Mouse (Mus musculus) heart, adult 18-20 months (tissue): ENCODE measurements around the gene Snrpf. TPM values are rescaled to one million over a fixed set of nuclear protein-coding genes. Genes with fewer than 3 reads are reported as not detected.

Source experiments
- DNase-seq, 2 experiments: peaks; one replicate each; pipeline ENCODE4 v3.0.0; 2021 to 2022; ENCODE audit warnings: mixed read lengths in 1 of 2
- long read RNA-seq, 2 experiments: library from polyadenylated mRNA; stranded (forward); transcript quantifications; one replicate each; pipeline ENCODE4 v2.0.0; 2021
- total RNA-seq, 2 experiments: library from RNA; stranded (reverse); gene quantifications; 2 replicates each; pipeline ENCODE4 v1.2.3; 2021

The Snrpf gene
- total RNA-seq = 10 to 100 TPM in 1 of 2 experiments, 1 to 10 TPM in 1; 9.3 to 10.8 TPM
- long read RNA-seq, experiment 1, transcript Snrpf-201 (4 exons, 861 nt) = major isoform, 41 of 55 reads
- long read RNA-seq, experiment 1, partial matches to known transcripts = 14 of 55 reads
- long read RNA-seq, experiment 1, other reads (novel, unspliced or antisense) = 0 of 55 reads
- long read RNA-seq, experiment 2, transcript Snrpf-201 (4 exons, 861 nt) = major isoform, 41 of 55 reads
- long read RNA-seq, experiment 2, partial matches to known transcripts = 14 of 55 reads
- long read RNA-seq, experiment 2, other reads (novel, unspliced or antisense) = 0 of 55 reads

DNA sequence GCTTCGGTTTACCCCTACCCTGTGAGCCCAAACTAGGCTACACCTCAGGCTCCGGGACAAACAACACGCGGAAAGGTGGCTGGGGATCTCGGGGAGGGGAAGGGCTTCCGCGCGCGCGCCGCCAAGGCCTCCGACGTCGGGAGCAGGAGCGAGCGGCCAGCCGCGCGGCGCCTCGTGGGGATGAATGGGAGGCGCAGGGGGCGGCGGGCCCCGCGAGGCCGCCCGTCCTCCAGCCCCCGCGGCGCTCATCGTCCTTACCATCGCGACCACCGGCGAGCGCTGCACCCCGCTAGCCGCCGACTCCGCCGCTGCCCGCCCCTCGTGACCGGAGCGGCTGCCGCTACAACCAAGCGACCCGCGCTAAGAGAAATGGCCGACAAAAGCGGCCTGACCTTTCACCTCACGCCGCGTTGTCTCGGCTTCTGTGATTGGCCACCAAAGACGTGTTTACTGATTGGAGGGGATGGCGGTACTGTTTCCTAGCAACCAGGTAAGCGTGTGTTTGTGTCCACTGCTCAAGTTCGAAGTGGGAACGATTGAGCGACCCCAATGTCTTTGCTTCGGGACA lies at the start of gene Snrpf:
Gene Snrpf (minus strand): TSS at position 426 of the 568 bp plus-strand sequence.
- peak; percentile 94 to 98 for DNase-seq

DNA sequence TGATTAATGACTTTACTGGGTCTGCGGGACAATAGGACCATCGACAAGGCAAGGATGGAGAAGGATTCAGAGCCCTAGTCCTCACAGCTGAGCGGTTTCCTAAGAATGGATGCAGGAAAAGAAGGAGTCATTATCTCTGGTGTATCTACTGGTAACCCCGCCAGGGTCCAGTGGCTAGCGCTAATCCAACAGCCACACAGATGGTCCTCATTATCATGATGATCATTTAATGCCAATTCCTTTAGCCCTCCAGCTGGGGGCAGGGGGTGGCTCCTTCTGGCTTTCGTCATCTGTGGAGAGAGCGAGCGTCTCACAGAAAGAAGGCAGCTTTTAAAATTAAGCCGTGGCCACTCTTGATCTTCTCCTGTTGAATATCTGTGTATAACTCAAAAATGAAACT lies 46.4 kb upstream of the Snrpf start:
- DNase-seq = no peak

DNA sequence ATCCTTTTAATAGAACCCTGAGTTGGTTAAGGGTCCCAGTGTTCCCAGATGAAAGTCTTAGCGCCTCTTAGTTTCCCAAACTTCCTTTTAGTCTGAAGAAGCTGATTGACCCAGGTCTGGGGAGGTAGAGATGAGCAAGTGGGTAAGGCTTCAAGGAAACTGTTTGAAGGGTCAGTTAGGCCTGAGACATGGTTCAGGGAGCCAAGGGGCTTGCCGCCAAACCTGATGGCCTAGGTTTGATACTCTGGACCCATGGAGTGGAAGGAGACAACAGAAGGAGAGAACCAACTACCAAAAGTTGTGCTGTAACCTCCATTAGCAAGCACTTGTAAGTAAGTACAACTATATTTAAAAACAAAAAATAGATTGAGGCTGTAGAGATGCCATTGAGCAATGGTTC lies 44.5 kb upstream of the Snrpf start:
- DNase-seq = no peak

DNA sequence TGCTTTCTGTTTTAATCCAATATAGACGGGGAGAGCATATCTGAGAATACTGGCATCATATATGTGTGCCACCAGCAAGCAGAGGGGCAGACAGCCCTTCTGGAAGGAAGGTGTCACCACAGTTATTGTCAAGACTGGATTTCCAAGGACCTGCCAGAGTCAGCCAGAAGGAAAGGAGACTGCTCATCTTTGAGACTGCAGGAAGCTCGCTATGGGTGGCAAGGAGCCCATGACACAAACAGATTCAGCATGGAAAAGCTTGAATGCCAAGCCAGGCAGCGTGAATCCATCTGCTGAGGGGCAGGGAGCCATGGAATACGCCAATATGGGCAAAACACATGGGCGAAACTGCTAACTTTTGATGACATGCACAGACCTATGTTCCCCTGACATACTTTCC lies 44.1 kb upstream of the Snrpf start:
- no peak for DNase-seq

DNA sequence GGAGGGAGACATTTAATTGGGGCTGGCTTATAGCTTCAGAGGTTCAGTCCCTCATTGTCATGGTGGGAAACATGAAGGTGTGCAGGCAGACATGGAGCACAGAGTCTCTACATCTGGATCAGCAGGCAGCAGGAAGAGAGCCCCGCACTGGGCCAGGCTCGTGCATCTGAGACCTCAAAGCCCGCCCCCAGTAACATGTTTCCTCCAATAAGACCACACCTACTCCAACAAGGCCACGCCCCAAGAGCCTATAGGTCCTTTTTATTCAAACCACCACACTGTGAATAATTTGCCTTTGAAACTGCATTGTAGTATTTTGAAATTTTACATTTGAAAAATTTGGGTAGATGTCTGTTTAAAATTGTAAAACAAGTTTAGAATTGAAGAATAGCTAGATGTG lies 42.6 kb upstream of the Snrpf start:
- no peak for DNase-seq

DNA sequence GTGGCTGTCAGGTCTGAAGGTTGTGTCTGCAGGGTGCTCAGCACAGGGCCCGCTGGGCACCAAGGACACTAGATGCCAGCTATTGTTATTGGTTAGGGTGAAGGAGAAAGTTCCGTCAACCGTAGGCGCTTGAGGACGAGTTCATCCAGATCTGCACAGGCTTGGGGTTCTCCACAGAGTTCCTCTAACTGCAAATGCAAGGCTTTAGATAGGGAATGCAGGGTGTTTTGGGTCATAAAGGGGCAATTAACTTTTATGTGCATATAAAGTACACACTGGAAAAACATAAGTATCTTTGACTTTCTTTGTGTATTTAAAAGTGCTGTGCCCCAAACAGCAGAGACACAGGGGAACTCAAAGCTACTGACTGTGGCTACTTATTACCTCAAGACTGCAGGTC lies 40.8 kb upstream of the Snrpf start:
- no peak for DNase-seq

DNA sequence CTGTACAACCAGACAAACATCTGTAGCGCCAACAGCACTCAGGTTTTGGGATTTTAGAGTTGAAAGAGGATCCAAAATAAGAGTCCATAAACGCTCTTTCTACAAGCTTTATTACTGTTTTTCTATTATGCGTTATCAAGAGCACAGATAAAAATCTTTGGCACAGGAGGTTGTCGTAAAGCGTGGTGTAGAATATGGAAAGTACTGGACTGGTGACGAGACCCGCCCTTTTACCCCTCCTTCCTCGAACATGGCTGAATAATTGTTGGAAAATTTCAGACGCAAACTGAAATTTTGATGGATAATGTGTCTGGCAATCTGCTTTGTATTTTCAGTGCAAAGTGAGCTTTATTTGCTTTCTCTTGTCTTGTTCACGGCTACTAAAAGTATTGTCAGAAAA lies 34.6 kb upstream of the Snrpf start:
- no peak for DNase-seq

DNA sequence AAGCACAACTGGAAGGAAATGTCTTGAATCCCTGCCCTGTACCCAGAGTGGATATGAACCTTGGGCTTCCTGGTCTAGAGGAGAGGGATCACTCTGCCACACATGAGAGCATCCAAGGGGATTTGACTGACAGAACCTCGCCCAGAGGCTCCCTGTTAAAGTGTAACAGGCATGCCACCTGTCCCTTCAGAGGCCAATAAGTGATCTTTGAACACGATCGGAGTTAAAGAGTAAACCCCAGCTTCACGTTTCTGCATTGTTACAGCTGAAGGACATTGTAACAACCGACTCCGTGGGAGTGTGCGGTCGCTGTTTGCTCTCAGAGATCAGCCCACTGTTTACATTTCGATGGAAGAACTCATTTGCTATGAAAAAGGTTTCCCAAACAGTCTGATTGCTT lies 34.2 kb upstream of the Snrpf start:
- no peak for DNase-seq

DNA sequence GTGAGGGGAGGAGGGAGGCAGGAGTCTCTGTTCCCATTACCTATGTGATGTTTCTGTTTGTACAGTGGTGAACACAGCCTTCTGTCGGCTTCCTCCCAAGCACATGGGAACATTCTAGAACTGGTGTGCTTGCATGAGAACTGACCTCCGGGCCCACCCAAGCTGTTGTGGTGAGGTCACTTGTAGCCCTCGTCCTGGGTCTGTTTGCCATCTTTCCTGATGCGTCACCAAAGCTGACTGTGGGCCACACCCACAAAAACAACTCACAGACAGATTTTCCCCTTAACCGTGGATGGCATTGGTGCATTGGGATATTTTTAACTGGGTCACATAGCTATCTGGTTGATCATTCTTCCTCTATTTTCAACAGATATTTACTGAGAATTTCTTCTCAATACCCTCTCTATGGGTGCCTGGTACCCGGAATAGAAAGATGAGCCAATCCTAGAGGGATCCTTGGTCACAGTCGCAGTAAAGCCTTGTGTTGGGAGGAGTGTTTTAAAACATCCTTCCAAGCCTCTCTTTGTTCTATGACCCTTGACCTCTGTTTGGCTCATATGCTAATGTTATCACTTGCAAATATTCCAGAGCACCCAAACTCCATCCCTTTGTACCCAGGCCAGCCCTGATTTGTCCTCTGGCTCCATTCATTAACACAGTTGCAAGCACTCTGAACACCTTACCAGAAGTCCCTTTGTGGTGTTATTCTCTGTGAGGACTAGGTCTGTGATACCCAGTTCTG lies 31.1 kb upstream of the Snrpf start:
- DNase-seq = peak; percentile 16 to 46

DNA sequence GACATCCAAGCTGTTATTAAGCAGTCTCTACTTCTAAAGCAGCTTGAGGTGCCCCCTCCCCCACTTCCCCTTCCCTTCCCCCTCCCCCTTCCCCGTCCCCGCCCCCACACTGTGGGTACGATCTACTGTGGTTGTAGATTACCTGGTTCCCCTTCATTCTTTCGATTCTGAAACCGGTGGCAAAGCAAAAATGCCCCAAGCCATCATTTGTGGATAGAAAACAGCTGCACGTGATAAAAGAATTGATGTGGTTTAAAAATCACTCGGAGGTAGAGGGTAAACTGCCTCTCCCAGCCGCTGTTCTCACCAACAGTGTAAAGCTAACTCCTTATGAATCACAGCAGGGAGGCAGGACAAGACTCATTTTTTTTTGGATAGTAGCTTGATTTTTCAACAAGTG lies 25.3 kb upstream of the Snrpf start:
- no peak for DNase-seq

DNA sequence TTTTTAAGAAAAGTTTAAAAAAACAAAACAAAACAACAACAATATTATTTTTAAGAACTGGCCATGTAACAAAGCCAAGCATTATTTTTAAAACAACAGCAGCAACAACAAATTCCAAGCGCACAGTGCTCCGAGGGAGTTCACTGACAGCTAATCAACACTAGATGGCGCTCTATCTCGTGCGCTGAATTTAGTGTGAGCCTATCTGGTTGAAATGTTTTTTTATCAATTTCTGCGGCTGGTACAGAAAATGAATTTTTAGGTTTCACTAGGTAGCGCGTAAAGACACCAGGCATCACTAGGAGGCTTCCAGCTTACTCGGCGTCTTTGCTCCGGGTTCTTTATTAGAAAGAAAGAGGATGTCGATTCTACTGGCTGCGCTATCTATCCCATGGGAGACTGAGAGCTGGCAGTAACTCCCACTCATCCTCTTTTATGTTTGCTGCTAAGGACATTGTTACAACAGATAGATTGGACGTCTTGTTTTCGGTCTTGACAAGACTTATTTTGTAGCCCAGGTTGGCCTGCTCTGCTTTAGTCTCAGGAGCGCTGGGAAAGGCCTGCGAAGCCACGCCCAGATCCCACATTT lies 22.0 kb upstream of the Snrpf start:
- peak; percentile 12 to 70 for DNase-seq

DNA sequence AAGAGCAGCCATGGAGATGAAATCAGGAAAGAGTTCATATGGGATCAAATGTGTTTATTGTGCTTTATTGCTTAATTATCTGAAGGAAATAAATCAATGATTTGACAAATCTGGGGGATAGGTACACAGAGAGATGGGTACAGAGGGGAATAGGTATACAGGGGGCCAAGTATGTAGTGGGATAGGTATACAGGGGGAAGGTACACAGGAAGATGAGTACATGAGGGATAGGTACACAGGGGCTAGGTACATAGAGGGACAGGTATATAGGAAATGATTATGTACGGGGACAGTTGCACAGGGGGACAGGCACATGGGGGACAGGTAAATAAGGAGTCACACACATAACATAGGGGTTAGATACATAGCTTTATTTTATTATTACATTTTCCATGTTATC lies 21.4 kb upstream of the Snrpf start:
- DNase-seq = no peak

DNA sequence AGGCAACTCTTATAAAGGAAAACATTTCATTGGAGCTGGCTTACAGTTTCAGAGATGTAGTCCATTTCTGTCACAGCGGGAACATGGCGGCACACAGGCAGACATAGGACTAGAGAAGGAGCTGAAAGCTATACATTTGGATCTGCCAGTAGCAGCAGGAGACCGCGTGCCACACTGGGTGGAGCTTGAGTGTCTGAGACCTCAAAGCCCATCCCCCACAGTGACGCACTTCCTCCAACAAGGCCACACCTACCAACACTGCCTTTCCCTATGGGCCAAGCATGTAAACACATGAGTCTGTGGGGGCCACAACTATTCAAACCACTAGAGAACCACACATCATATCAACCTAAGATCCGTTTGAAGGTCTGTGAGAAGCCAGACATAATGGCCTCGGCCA lies 19.7 kb upstream of the Snrpf start:
- no peak for DNase-seq

DNA sequence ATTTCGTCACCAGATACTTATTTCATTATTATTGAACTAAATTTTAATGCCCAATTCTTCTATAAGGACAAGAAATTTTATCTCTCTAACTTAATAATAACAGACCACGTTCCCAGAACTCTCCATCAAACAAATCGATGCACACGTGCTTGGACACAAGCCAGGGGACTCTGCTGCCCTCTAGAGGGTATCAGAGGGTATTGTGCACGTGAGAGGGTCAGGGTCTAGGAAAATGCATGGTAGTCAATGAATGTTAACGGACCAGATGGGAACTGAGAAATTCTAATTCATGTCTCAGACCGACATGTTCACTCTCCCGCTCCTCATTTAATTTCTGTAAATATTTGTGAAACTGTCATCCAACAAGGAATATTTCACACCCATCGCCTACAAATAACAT lies 18.5 kb upstream of the Snrpf start:
- DNase-seq = no peak

DNA sequence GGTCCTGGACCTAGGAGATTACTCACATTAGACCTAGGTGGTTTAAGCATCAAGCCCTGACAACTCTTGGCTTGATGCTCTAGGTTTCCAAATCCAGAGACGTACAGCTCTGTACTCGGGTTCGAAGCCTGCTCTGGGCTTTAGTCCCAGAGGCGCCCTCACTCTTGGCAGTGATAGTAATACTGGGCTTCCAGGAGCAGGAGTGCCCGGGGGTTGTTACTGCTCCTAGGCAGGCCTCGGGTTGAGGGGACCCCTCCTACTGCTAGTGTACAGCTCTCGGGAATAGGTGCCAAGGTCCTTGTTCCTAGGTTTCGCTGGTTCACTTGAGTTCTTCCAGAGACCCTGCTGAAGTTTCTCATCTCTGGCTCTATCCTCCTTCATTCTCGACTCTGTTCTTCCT lies 16.8 kb upstream of the Snrpf start:
- DNase-seq = no peak

DNA sequence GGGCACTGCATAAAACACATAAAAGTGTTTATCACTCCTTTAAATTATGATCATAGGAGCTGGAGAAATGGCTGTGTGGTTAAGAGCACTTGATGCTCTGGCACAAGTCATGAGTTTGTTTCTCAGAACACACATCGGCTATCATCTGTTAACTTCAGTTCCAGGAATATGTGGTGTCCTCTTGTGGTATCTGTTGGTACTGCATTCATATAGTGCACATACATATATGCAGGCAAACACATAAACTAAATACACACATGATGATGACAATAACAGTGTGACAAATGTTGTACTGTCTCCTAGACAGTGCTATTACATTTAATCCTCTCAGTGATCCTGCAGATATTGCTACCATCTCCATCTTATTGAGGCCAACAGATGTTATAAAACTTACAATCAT lies 13.8 kb upstream of the Snrpf start:
- no peak for DNase-seq

DNA sequence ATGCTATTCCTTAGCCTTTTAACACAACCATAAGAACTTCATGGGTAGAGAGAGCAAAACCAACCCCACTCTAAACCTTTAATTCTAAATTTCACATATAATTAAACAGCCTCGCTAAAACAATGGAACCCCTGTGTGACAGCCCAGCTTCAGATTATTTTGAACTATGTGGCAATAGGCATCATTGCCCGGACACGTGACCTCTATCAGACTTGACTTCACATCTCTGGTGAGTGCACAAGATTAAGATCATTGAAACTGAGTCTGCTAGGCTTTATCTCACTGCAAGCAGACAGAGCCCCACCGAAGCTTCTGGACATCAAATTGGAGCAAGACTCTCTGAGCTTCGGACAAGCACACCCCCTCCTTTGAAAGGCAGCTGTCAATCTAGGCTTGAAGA lies 12.8 kb upstream of the Snrpf start:
- no peak for DNase-seq

DNA sequence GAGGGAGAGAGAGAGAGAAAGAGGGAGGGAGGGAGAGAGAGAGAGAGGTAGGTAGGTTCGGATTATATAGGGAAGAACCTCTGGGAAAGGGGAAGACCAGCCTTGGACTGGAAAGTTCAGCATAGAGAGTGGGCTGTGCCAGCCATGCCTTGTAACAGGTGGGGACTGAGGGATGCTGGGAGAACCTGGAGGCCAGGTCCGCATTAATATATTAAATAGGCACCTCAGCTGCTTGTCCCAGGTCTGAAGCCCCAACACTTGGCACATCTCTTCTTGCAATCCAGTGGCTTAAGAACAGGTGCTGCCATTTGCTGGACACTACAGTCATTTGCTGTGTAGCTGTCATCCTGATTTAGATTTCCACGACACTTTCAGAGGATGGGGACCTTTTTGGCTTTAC lies 7.1 kb upstream of the Snrpf start:
- DNase-seq = no peak

DNA sequence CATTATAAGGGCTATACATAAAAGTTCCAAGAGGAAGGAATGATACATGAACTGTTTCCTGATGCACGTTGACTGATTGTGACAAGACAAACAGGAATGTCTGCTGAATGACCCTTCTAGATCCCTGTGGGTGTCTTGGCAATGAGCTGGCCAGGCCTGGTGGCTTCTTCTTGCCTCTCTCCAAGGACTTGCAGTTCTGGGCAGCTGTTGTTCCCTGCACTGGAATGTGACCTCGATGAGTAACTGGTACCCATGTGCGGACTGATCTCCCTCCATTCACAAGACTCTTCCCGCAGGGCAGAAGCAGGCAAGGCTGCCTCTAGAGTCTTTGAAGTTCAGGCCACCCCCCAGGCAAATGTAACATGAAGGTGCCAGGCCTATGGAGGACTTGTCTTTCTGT lies 6.3 kb upstream of the Snrpf start:
- no peak for DNase-seq

DNA sequence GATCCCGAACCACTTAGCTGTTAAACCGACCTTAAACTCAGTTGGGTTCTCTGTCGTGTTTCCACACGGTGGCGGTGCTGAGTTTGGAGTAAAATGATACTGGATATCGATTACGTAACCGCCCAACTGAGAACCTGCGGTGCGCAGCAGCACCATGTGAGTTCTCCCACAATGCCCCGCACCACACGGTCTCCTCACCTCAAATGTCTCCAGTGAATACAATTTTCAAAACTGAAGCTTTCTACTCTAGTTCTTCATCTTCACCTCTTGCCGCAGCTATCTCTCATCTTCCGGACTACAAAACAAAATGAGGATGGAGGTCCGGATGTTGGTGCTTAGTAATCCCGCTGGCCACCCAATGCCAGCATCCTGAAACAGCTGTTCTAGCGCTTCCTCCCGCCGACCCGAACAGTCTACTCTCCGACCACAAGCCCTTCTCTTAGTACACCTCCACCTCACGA lies 4.5 kb upstream of the Snrpf start:
- DNase-seq = peak; percentile 86 to 96

DNA sequence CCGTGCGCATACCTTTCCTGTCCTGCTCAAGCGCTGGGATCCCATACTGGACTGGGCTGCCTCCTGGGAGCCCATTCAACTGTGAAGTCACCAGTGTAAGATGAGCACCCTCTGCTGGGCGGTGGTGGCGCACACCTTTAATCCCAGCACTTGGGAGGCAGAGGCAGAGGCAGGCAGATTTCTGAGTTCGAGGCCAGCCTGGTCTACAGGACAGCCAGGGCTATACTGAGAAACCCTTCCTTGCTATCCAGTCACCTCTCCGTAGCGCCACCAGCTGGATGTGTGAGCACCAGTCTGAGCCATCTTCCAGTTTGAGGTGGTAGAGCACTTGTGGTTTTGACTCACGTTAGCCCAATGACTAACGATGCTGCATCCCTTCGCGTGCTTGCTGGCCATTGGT lies 3.0 kb upstream of the Snrpf start:
- DNase-seq = no peak

DNA sequence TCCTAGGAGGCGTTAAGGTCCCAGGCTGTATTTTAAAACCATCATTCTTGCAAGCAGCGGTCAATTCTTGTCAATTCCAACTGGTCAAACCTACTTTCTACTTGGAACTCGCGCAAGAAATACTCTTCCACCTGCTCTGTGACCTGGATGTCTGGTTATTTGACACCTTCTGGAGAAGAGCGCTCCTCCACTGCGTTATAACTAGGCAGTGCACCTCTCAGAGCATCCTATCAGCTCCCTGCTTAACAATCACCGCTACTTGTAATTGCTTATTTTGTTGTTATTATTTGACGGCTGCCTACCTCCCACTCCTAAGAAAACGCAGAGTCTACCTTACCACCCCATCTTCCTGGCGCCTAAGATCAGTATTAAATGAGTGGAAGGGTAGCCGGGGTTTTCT lies 710 bp downstream of the Snrpf start:
- DNase-seq = peak in 1 of 2 experiments; percentile 10

DNA sequence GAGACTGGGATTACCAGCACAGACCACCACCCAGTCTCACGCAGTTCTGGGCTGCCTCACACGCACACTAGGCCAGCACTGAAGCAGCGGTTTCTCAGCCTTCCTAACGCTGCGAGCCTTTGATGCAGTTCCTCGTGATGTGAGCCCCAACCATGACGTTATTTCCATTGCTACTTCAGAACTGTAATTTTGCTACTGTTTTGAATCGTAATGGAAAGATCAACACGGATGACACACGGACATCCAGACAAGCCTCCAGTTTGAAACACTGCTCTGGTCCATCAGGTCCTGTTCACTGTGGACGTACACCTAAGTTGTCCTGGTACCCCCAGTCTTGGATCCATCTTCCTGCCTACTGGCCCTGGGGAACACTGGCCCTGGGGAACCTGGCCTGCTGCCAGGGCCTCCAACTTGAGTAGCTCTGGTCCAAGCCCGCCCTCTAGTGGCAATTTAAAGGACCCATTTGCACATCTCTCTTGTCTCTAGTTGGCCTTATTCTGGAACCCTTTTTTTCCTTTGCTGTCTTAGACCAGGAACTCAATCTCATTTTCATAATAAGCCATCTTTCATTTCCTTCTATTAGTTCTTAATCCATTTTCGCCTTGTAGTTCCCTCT lies 12.1 kb downstream of the Snrpf start:
- DNase-seq = peak; percentile 69 to 78
